Mouse (Mus musculus): ENCODE measurements around the gene Axdnd1.
"Not testable (repeated sequence)": the region's sequence is repeated elsewhere in the genome, so short reads cannot be mapped to it uniquely, and the experiment has no call there.

The Axdnd1 gene

DNA sequence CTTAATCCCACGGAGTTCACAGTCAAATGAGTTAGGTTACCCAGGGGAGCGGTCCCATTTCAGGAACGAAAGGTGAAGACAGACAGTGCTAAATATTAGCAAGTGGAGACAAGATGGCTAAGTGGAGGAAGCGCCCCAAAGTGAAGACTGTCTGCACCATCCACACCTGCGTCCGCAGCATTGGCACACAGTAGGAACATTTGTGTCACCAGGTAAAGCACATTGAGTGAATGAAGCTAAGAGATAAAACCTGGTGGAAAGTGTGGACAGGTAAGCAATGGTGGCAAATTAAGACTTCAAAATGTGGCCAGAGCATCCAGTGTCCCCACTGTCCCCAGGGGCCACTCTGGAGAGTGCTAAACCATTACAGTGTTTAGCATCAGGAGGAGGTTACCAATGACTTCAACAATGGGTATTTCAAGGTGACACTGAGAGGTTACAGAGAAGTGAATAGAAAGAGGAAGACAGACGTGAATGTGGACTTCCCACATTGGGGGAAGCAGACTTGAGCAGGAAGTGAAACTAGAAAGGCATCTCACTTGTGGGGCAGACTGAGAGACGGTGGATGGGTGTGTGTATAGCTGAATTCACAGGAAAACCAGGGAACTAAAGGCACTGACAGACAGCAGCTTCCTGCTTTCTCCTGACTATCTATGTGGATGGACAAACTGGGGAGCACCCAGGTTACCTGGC is 16.2 kb upstream of the Axdnd1 start:
- no peak for DNase-seq

DNA sequence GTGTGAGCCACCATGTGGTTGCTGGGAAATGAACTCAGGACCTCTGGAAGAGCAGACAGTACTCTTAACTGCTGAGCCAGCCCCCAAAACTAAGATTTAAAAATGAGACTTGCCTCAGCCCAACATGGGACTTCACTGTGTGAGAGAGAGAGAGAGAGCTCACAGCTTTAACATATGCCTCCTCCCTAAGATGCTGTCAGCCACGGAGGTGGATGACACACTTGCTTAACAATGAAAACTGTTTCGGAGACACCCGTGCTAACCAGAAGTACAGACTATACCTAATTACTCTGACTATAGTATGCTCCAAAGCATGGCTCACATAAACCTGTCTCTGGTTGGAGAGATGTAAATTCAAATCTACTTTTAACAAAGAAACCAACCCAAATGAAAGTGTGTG is 12.5 kb upstream of the Axdnd1 start:
- DNase-seq, result no peak

DNA sequence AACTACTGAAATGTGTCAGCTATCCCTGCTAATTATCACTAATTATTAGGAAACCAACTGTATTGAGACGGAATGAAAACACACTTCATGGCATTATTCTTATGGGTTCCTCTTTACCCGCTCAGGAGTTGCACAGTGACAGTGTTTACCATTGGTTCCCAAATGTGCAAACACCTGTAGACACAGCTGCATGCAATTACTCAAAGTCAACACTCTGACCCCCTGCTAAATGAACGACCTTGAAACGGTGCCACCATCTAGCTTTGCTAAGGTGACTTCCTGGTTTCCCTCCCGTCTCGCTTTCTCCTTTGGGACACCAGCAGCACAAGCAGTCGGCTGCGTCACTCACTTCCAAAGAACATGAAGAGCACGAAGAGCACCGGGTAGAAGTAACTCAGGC is 11.5 kb upstream of the Axdnd1 start:
- DNase-seq, result no peak

DNA sequence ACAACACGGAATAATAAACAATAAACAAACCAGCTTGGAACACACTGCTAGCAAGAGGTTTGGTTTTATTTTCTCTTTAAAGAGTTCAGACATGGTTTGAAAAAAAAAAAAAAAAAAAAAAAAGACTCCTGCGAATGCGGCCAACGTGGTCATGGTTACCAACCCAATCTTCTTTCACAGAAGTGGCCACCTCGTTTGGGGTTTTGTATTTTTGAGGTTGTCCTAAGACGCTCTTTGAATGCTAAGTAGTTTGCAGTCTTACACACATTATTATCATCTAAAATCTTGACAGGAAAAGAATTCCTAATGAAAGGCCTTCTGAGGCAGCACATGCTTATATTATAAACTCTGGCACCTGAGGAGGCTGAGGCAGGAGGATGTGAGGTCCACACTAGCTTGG is 7.5 kb upstream of the Axdnd1 start:
- no peak for DNase-seq

DNA sequence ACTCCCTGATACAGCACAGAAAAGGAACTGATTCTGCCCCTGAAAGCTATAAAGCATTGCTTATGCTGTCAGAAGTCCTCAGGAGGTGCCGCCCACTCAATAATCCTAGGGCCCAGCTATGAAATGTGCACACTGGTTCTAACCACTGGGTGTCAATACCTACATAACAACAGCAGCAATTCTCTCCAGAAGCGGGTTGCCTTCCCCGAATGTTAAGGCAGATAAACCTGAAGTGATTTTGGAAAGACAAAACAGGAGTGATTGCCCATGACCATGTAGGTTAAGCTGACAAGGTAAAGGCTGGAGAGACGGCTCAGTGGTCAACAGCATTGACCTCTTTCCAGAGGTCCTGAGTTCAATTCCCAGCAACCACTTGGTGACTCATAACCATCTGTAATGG is 4.8 kb upstream of the Axdnd1 start:
- no peak for DNase-seq

DNA sequence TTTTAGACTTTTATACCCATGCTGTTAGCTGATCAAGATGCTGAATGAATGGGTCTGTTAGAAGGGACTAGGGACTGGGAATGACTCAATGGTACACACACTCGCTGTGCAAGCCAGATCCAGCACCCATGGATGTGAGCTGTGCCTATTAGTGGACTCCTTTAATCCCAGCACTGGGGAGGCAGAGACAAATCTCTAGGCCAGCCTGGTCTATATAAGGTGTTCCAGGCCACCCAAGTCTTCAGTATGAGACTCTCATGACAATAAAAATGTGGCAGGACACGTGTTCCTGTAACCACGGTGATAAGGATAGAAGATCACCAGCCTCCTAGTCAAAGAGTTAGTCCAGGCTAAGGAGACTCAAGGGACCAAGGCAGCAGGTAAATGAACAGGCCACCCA is 3.1 kb upstream of the Axdnd1 start:
- DNase-seq, result no peak

DNA sequence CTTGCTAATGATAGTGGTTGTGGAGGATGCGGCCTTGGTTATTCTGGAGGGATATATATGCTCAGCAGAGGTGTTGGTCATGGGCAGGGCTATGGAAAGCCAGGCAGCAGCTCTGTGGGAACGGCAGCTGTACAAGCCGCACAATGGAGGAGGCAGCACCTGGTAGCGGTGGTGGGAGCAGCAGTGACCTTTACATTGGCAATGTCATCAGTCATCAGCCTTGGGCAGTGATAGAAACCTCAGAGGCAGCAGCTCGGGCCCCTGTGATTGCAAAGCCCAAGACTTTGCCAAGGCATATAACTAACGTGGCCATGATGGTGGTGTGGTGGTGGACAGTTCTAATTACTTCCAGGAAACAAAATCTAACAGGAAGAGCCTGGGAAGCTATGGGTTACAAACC is 2.5 kb upstream of the Axdnd1 start:
- DNase-seq, result no peak

DNA sequence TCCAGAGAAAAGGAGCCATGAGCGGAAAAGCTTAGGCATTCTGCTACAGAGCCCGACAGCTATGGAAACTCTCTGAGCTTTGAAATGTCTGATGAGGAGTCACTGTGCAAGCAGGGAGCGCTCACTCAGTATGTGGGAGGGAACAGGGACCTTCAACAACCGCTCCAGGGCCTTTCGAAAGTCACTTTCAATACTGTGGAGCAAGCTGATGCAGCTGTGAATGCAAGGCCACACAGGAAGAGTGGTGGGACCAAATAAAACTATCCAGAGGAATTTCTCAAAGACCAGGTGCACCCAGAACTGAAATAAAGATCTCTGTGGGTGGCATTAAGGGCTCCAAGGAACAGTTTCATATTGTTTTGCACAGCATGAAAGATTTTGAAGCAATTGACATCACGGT is 1.9 kb upstream of the Axdnd1 start:
- DNase-seq, result no peak

DNA sequence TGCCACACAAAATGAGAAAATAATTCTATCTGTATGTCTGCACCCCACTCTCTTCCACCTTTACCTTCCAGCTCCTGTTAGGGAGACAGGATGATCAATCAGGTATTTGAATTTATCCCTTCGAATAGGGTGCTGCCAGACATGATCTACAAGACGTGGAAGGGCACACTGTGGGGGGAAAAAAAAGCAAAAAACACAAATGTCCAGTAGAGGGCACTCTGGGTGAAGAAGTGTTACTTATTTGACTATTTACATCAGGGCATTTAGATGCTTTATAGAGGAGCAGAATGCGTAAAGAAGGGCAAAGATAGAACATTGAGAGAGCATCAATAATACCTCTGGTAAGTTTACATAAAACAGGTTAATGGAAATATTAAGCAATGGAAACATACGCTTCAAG is 2.8 kb downstream of the Axdnd1 start:
- peak; percentile 24 to 54 for DNase-seq

DNA sequence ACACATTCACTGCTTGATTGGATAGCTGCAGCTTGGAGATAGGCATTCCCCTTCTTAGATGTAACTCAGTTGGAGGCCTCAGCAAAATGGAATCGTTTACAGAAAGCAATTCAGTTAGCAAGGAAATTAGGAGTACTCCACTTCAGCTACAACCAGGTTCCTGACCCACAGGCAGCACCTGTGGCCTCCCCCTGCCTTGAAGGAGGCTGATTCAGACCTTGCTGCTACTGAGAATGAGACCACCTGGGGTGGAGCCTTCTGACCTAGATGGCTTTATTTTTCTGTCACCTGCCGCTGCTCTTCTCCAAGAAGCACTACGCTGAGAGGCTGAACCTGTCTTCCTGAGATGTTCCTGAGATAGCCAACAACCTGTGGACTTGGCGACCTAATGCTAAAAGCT is 12.4 kb downstream of the Axdnd1 start:
- DNase-seq, result no peak

DNA sequence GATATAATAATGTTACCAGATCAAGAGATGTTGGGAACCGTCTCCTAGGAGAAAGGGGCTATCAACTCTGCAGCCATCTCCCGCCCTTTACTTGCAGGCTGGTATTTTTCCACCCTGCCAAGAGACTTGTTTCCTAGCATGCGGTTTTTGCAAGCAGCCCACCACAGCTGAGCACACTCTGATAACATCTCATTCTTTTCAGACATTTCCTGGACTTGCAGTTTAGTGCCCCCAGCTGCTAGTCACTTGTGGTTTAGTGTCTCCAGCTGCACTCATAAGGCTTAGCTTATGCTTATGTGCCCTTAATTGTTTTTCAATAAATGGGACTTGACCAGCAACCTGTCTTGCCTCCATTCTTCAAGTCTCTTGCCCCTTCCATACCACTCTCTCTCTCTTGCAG is 13.0 kb downstream of the Axdnd1 start:
- no peak for DNase-seq

DNA sequence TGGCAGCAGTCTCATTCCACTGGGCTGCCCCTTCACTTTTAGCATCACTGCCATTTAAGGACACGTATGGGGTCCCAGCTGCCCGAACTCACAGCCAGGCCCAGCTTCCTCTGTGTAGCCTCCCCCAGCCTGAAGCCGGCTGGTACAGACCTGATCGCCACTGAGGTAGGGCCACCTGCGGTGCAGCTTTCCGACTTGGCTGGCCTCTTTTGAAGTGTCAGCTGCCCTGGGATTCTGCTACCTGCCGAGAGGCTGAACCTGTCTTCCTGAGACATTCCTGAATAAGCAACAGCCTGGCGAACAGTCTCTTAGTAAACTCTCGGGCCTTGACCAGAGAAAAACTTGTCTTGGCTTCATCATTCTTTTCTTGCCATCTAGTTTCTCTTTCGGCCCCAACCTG is 17.7 kb downstream of the Axdnd1 start:
- DNase-seq, result no peak

DNA sequence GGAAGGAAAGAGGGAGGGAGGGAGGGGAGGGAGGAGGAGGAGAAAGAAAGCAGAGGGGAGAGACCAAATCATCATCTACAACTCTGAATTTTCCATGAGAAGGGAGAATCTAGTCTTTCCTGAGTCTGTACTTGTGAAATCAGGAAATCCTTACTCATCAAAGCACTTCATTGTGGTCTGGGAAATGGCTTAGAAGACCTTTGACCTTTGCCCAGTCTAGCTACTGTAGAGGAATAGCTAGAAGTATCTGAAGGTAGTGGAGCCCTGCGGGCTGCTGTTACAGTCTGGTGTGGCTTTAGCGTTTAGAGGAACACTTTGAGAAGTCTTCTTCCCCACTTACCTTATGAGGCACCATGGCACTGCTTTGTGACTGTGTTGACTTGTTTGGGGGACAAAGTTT is 18.5 kb downstream of the Axdnd1 start:
- peak; percentile 28 to 58 for DNase-seq

DNA sequence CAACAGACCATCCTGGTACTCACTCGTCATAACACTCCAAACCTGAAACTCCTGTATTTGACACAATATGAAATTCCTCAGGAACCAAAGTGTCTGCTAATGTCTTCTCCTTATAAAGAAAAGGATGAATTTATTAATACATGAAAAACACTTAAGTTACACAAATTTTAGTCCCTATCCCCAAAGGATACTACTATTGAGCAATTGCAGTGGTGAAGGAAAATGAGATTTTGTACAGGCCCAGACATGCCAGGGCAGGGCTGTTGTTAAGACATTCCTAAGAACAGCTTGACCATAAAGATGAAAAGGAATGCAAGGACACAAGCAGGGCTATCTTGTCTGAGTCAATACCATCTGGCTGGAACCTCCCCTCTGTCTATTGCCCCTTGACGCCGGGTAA is 20.8 kb downstream of the Axdnd1 start:
- DNase-seq, result not testable (repeated sequence)

DNA sequence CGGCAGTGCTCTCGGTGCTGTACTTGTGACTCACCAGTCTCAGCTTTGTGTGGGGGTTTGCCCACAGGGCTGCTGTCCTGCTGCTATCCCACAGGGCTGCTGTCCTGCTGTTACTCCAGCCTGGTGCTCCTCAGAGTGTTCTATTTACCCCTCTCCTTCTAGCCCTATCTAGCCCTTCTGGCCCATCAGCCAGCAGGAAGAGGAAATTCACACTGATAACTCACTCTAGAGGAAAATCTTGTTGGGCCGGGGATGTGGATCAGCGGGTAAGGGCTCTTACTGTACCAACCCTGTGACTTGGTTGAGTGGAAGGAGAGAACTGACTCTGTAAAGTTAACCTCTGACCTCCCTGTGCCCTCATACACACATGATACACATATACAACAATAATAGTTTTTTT is 27.8 kb downstream of the Axdnd1 start:
- DNase-seq, result no peak

DNA sequence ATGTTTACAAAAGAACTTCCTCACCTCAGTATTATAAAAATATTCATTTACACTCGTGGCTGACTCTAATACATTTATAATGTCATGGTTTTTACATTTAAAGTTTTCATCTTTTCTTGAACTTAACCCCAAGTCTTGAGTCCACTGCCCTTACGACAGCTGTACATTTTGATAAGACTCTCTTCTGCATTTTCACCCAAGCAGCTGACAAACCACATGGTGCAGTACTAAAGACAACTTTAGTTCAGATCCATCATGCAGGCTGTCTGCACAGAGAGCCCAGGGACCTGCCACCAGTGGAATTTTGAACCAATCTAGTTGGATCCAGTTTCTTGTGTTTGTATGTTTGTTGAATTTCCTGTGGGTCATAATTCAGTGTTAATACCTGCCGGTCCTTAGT is 34.1 kb downstream of the Axdnd1 start:
- DNase-seq, result no peak

DNA sequence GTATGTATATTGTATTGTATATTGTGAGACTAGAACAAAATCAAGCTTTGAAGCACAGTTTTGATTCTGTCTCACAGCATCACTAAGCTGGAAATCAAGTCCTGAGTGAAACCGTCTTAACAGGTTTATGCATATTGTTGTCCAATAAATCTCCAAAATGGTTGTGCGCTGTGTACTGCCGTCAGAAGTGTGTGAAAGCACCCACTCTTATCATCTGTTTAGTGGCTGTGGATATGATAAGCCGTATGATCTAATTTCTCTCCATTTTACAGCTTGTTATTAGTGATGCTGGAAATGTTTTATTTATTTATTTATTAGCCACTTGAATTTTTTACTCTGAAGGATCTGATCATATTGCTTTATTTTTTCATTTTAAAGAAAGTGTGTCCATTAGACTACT is 34.7 kb downstream of the Axdnd1 start:
- no peak for DNase-seq

DNA sequence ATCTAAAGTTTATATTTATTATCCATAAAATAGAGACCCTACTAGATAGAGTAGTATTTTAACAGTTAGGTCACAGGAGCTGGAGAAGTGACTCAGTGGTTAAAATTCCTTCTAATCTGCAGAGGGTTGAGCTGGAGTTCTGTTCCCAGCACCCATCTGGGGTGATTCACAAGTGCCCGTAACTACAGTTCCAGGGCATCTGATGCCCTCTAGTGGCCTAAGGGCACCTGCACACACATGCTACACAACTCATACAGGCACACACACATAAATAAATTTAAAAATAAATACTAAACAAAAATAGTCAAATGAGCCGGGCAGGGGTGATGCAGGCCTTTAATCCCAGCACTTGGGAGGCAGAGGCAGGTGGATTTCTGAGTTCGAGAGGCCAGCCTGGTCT is 39.7 kb downstream of the Axdnd1 start:
- DNase-seq, result no peak

DNA sequence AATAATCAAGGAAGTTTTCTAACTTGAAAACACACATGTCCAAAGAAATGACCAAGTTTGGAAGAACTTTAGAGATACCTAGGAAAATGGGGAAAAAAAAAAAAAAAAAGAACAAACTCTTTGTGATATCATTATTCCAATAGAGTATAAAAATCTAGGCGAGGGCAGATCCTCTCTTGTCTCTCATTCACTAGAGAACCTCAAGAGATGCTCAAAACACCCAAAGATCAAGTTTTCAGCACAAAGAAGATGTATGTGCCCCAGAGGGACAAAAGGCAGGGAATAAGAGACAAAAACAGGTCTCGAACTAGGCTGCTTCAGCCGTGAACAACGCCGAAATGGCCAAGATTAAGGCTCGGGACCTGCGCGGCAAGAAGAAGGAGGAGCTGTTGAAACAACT is 55.2 kb downstream of the Axdnd1 start, which contains the start of gene Gm2000:
Gene Gm2000 (plus strand): TSS at position 301 of the 400 bp plus-strand sequence.
- DNase-seq, result no peak

DNA sequence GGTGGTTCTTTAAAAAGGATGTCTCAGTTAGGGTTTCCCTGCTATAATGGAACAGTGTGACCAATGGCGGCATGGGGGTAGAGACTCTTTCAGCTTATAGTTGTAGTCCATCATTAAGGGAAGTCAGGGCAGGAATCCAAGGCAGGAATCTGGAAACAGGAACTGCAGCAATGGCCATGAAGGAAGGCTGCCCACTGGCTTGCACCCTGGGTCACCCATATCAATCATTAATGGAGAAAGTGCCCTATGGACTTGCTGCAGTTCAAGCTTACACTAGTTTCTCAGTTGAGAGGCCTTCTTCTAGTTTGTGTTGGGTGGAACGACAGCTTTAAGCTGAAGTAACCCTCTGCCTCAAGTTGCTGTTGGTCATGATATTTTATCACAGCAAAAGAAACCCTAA is 68.5 kb downstream of the Axdnd1 start:
- DNase-seq, result peak; percentile 53 to 60

DNA sequence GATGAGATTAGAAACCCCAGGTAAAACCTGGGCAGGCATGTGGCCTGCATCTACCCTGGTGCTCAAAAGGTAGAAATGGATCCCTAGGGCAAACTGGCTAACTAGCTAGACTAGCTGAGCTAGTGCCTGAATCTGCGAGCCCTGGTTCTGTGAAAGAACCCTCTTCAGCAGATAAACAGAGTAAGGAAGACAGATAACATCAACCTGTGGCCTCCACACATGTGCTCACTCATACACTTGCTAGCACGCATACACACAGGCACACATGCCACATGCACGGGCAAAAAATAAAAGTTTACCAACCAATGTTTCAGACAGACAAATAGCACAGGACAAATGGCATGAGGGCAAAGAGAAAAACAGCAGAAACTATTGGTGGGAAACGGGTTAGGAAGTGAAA is 70.5 kb downstream of the Axdnd1 start:
- DNase-seq, result no peak

DNA sequence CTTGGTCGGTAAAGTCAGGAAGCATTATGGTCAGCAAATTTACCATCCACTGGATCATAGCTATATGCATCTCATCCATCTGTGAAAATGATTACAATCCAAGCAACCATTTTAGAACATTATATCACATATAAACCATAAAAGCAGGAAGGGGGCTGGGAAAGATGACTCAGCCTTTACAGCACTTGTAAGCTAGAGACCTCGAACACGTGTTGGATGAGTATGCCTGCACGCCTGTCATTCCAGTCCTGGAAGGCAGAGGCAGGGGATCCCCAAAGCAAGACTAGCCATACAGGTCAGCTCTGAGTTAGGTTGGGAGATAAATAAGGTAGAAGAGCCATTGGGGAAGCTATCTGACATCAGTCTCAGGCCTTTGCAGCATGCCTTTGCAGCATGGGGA is 71.9 kb downstream of the Axdnd1 start:
- no peak for DNase-seq

DNA sequence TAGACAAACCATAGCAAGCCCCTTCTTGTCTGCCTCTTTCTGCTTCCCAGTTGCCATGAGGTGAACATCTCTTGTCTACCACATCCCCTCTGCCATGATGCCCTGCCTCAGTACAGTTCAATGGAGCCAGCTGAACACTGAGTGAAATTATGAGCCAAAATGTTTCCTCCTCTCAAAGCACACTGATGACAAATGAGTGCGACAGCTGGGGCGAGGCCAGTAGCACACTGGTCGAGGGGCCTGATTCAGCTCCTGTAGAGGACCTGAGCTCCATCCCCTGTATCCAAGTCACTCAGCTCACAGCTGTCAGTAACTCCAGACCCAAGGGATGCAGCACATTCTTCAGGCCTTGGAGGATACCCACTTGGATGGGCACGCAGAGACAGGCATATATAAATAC is 75.3 kb downstream of the Axdnd1 start:
- no peak for DNase-seq

DNA sequence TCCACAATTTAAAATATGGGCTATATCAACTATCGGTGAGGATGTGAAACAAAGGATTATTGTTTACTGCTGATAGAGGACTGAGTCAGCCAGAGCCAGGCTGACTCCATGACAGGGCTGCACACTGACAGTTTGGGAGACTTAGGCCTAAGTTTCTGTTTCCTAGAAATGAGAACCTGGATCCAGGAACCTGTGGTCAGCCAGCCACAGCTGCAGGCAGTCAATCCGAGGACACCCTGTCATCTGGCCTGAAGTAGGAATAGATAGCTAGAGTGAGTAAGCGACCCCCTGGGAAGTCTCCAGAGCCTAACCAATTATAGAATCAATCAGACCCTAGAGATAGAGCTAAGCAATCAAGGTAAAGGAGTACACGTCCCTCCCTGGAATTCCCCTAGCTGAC is 76.5 kb downstream of the Axdnd1 start:
- DNase-seq, result no peak

DNA sequence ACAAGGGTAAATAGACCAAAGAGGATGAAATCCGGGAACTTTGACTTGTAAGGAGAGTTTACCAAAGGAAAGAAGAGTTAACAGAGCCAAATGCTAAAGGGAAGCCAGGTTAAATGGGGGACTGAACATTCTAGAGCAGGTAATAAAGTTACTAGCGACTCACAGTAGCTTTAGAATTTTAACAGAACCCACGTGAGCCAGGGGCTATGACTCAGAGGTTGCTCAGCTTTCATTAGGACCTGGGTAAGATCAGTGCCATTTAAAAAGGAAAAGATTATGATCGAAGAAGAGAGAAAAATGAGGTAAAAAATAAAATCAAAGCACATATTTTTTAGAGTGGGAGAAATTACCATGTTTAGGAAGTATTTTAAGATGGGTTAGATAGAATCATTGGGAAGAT is 80.1 kb downstream of the Axdnd1 start:
- no peak for DNase-seq

DNA sequence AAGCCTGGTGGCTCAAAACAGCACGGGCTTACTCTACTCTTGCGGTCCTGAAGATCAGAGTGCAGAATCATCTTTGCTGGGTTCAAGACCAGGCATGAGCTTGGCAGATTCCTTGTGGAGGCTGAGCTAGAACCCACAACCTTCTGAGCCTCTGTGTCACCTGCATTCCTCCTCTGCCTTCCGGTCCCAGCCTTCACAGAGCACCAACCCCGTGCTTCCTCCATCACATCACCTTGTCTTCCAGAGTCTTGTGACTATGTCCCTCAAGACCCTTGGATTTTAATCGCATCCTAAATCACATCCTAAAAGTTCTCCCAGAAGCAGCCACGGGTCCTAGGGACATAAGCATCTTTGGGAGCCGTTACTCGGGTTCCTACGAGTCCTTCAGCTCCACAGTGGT is 97.8 kb downstream of the Axdnd1 start:
- DNase-seq, result no peak
